Mouse (Mus musculus) kidney, embryonic 15.5 days (tissue): ENCODE data around the gene Ccm2. TPM values are rescaled to one million over a fixed set of nuclear protein-coding genes. Genes with fewer than 3 reads are reported as not detected.
"Not testable (repeated sequence)": the region's sequence is repeated elsewhere in the genome, so short reads cannot be mapped to it uniquely, and the experiment has no call there.

Experiments
- ATAC-seq: fragments of 200-750 bp; cut with Nextera tagmentation; replicated peaks from 2 replicates; pipeline ENCODE4 v1.8.0; 2017; ENCODE audit warnings: moderate TSS enrichment; ENCODE audit not compliant: low FRiP score
- H3K27ac ChIP-seq: fragments of 300-500 bp; sonication (generic); 2 replicates; pipeline ENCODE4 v1.5.1; 2015; ENCODE audit warnings: mild to moderate bottlenecking, inconsistent platforms
- H3K27me3 ChIP-seq: fragments of 300-500 bp; sonication (generic); 2 replicates; pipeline ENCODE4 v1.6.1; 2015; ENCODE audit warnings: inconsistent platforms
- H3K36me3 ChIP-seq: fragments of 300-500 bp; sonication (generic); 2 replicates; pipeline ENCODE4 v1.6.1; 2015; ENCODE audit warnings: inconsistent platforms
- H3K4me1 ChIP-seq: fragments of 300-500 bp; sonication (generic); 2 replicates; pipeline ENCODE4 v1.6.1; 2015; ENCODE audit warnings: inconsistent platforms
- H3K4me2 ChIP-seq: fragments of 300-500 bp; sonication (generic); 2 replicates; pipeline ENCODE4 v1.6.1; 2015; ENCODE audit warnings: moderate library complexity, mild to moderate bottlenecking, inconsistent platforms
- H3K4me3 ChIP-seq: fragments of 300-500 bp; sonication (generic); replicated peaks from 2 replicates; pipeline ENCODE4 v1.5.1; 2015; ENCODE audit warnings: mild to moderate bottlenecking, inconsistent platforms
- H3K9ac ChIP-seq: fragments of 300-500 bp; sonication (generic); 2 replicates; pipeline ENCODE4 v1.6.1; 2015; ENCODE audit warnings: mild to moderate bottlenecking, inconsistent platforms
- H3K9me3 ChIP-seq: fragments of 300-500 bp; sonication (generic); replicated peaks from 2 replicates; pipeline ENCODE4 v1.6.1; 2016; ENCODE audit warnings: inconsistent platforms
- WGBS: fragments of 180-500 bp; shearing (Covaris S2); methylation state at CpG from one replicate; pipeline ENCODE4 v1.1.7; 2015; ENCODE audit warnings: mixed read lengths; 5-methylcytosine and 5-hydroxymethylcytosine counted together
- polyA plus RNA-seq: library from polyadenylated mRNA; unstranded; fragments of >200 nt; fragmentation: Nextera tagmentation; extraction: Ambion mirVana; gene quantifications from 2 replicates; pipeline ENCODE4 v1.2.1, GENCODE M21; 2015

Ccm2 gene
- polyA plus RNA-seq, 1 experiment from 2014 or later = 89.6 TPM

- no peaks in the 10 kb centered on the region for H3K27me3 ChIP-seq
- H3K36me3 ChIP-seq = peaks cover 34% of the 10 kb centered on the region
- no peaks in the 10 kb centered on the region for H3K9me3 ChIP-seq
- no peak overlapping the region for H3K4me3 ChIP-seq
- no peak overlapping the region for H3K9ac ChIP-seq
- ATAC-seq = no peak
- H3K4me1 ChIP-seq = peaks cover 7% of the 10 kb centered on the region; the same call in 1 of the 2 replicates
- 53% methylated on average over 1 of the region's 1 CpGs for WGBS
- no peak overlapping the region for H3K27ac ChIP-seq
- H3K4me2 ChIP-seq = no peak overlapping the region
Observed at GRCm38 (mm10) chr11:6523662-6524088, 23.0 kb upstream of the Ccm2 start.

GRCm38 (mm10) chr11:6524165-6524879 lies 22.4 kb upstream of the Ccm2 start:
- H3K27ac ChIP-seq = no peak overlapping the region
- WGBS = 90% methylated on average over 8 of the region's 8 CpGs
- no peaks in the 10 kb centered on the region for H3K9me3 ChIP-seq
- no peak overlapping the region for H3K4me3 ChIP-seq
- H3K4me2 ChIP-seq = no peak overlapping the region
- H3K36me3 ChIP-seq = peaks cover 34% of the 10 kb centered on the region
- H3K9ac ChIP-seq = no peak overlapping the region
- ATAC-seq = no peak
- no peaks in the 10 kb centered on the region for H3K27me3 ChIP-seq
- peaks cover 7% of the 10 kb centered on the region; the same call in 1 of the 2 replicates for H3K4me1 ChIP-seq

GRCm38 (mm10) chr11:6524880-6525238 lies 21.8 kb upstream of the Ccm2 start:
- Histone ChIP-seq H3K4me1 (peaks cover 7% of the 10 kb centered on the region; the same call in 1 of the 2 replicates), H3K4me2 (no peak overlapping the region), H3K4me3 (no peak overlapping the region), H3K9ac (no peak overlapping the region), H3K27me3 (no peaks in the 10 kb centered on the region), H3K9me3 (no peaks in the 10 kb centered on the region), H3K36me3 (peaks cover 34% of the 10 kb centered on the region), H3K27ac (no peak overlapping the region)
- 95% methylated on average over 4 of the region's 4 CpGs for WGBS
- ATAC-seq = no peak

GRCm38 (mm10) chr11:6525241-6525640 lies 21.4 kb upstream of the Ccm2 start:
- Histone ChIP-seq H3K27ac (no peak overlapping the region), H3K27me3 (no peaks in the 10 kb centered on the region), H3K4me2 (no peak overlapping the region), H3K4me3 (no peak overlapping the region), H3K36me3 (peaks cover 34% of the 10 kb centered on the region), H3K4me1 (peaks cover 7% of the 10 kb centered on the region; the same call in 1 of the 2 replicates), H3K9me3 (no peaks in the 10 kb centered on the region), H3K9ac (no peak overlapping the region)
- WGBS = 97% methylated on average over 1 of the region's 1 CpGs
- ATAC-seq = no peak

- peaks cover 34% of the 10 kb centered on the region for H3K36me3 ChIP-seq
- not testable (repeated sequence) for H3K9me3 ChIP-seq, H3K4me1 ChIP-seq, H3K27me3 ChIP-seq, ATAC-seq
- H3K27ac ChIP-seq = peak overlapping the region; percentile 60; the same call in 1 of the 2 replicates
- H3K4me3 ChIP-seq = peak overlapping the region; percentile 67
- 50% methylated on average over 14 of the region's 16 CpGs for WGBS
- peak overlapping the region; percentile 84 for H3K9ac ChIP-seq
- H3K4me2 ChIP-seq = peak overlapping the region; percentile 75
Observed at GRCm38 (mm10) chr11:6526526-6527255, 20.0 kb upstream of the Ccm2 start.

GRCm38 (mm10) chr11:6527256-6528185 lies 19.2 kb upstream of the Ccm2 start:
- peak overlapping the region; percentile 75 for H3K4me2 ChIP-seq
- ATAC-seq = peak; percentile 19; the same call in 1 of the 2 replicates
- peak overlapping the region; percentile 86 for H3K27ac ChIP-seq
- H3K36me3 ChIP-seq = peaks cover 34% of the 10 kb centered on the region
- no peaks in the 10 kb centered on the region for H3K27me3 ChIP-seq
- peaks cover 7% of the 10 kb centered on the region; the same call in 1 of the 2 replicates for H3K4me1 ChIP-seq
- H3K9me3 ChIP-seq = no peaks in the 10 kb centered on the region
- WGBS = 7% methylated on average over 10 of the region's 10 CpGs
- peak overlapping the region; percentile 67 for H3K4me3 ChIP-seq
- peak overlapping the region; percentile 84 for H3K9ac ChIP-seq

- peaks cover 7% of the 10 kb centered on the region; the same call in 1 of the 2 replicates for H3K4me1 ChIP-seq
- WGBS = under 1% methylated on average over 51 of the region's 51 CpGs
Observed at GRCm38 (mm10) chr11:6528186-6529006, 18.3 kb upstream of the Ccm2 start.

GRCm38 (mm10) chr11:6529961-6530360 lies 16.7 kb upstream of the Ccm2 start:
- H3K9ac ChIP-seq = no peak overlapping the region
- 87% methylated on average over 8 of the region's 8 CpGs for WGBS
- H3K27me3 ChIP-seq = no peaks in the 10 kb centered on the region
- H3K9me3 ChIP-seq = no peaks in the 10 kb centered on the region
- H3K36me3 ChIP-seq = peaks cover 17% of the 10 kb centered on the region
- no peak for ATAC-seq
- peaks cover 7% of the 10 kb centered on the region; the same call in 1 of the 2 replicates for H3K4me1 ChIP-seq
- H3K4me3 ChIP-seq = no peak overlapping the region
- H3K4me2 ChIP-seq = no peak overlapping the region
- no peak overlapping the region for H3K27ac ChIP-seq

More at GRCm38 (mm10) chr11:6528186-6529006, 18.3 kb upstream of the Ccm2 start:
- Histone ChIP-seq H3K36me3 (peaks cover 33% of the 10 kb centered on the region), H3K4me3 (peak overlapping the region; percentile 67), H3K9me3 (no peaks in the 10 kb centered on the region), H3K27me3 (no peaks in the 10 kb centered on the region), H3K4me2 (peak overlapping the region; percentile 75), H3K9ac (peak overlapping the region; percentile 84), H3K27ac (peak overlapping the region; percentile 86)
- ATAC-seq = peak; percentile 96

GRCm38 (mm10) chr11:6530746-6531145 lies 15.9 kb upstream of the Ccm2 start:
- no peak overlapping the region for H3K27ac ChIP-seq
- no peak overlapping the region for H3K4me2 ChIP-seq
- H3K4me3 ChIP-seq = no peak overlapping the region
- H3K9ac ChIP-seq = no peak overlapping the region
- no peaks in the 10 kb centered on the region for H3K27me3 ChIP-seq
- no peak for ATAC-seq
- whole genome bisulfite sequencing = 91% methylated on average over 3 of the region's 3 CpGs
- H3K4me1 ChIP-seq = peaks cover 7% of the 10 kb centered on the region; the same call in 1 of the 2 replicates
- H3K36me3 ChIP-seq = peaks cover 10% of the 10 kb centered on the region
- H3K9me3 ChIP-seq = no peaks in the 10 kb centered on the region

- Histone ChIP-seq H3K27me3 (no peaks in the 10 kb centered on the region), H3K27ac (no peak overlapping the region), H3K9me3 (no peaks in the 10 kb centered on the region), H3K4me1 (peaks cover 21% of the 10 kb centered on the region), H3K9ac (no peak overlapping the region), H3K36me3 (no peaks in the 10 kb centered on the region), H3K4me2 (no peak overlapping the region), H3K4me3 (no peak overlapping the region)
- 86% methylated on average over 3 of the region's 3 CpGs for WGBS
- ATAC-seq = no peak
Observed at GRCm38 (mm10) chr11:6544683-6545082, 2.0 kb upstream of the Ccm2 start.
